Mouse (Mus musculus) splenic B cell, adult 2 months (primary cell): ENCODE results near the gene Olfr308.
"Not testable (repeated sequence)": the region's sequence is repeated elsewhere in the genome, so short reads cannot be mapped to it uniquely, and the experiment has no call there.

ENCODE experiments used
- DNase-seq: peaks from one replicate; pipeline ENCODE4 v3.0.0-alpha.2; 2011; ENCODE audit warnings: low read depth, low spot score
- H3K27me3 ChIP-seq: 2 replicates; pipeline ENCODE4 v1.6.1; 2012; ENCODE audit warnings: mild to moderate bottlenecking, low read length, moderate library complexity, mixed read lengths; ENCODE audit not compliant: control insufficient read depth, poor library complexity, insufficient read depth, severe bottlenecking
- H3K36me3 ChIP-seq: 2 replicates; pipeline ENCODE4 v1.6.1; 2012; ENCODE audit warnings: mild to moderate bottlenecking, low read length, moderate library complexity, mixed read lengths; ENCODE audit not compliant: control insufficient read depth, poor library complexity, insufficient read depth, severe bottlenecking

Gene Olfr308

GRCm38 (mm10) chr7:86325530-86325929 is at the start of gene Olfr308:
Olfr308 (minus strand) TSS chr7:86325630.
- no peak for DNase-seq
- Histone ChIP-seq H3K27me3 (no peaks in the 10 kb centered on the region), H3K36me3 (no peaks in the 10 kb centered on the region)

- no peaks in the 10 kb centered on the region for H3K27me3 ChIP-seq
- DNase-seq = no peak
- H3K36me3 ChIP-seq = no peaks in the 10 kb centered on the region
Measured at GRCm38 (mm10) chr7:86366828-86367227, 41.4 kb upstream of the Olfr308 start, which contains the start of gene Olfr305. Olfr305 (minus strand) TSS chr7:86366928.

GRCm38 (mm10) chr7:86346296-86346695 is 20.9 kb upstream of the Olfr308 start:
- H3K27me3 ChIP-seq, DNase-seq, H3K36me3 ChIP-seq: not testable (repeated sequence)

DNA sequence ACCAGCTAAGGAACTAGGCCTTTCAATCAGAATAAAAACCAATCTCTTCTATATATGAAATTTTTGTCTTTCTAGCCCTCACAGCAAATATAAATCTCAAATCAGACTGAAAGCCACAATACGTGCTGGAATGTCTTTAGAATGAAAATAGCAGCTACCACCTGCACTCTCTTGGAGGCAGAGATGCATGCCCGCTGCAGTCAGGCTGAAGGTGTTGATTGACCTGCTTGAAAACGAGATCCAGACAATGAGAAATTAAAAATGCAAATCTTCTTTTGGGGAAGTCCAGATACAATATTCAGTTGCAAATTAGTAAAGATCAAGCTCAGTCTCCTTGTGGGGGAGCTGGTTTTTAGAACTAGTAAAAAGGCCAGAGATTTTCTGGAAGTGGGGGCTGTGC is 18.8 kb upstream of the Olfr308 start:
- Histone ChIP-seq H3K27me3 (no peaks in the 10 kb centered on the region), H3K36me3 (no peaks in the 10 kb centered on the region)
- DNase-seq = no peak

DNA sequence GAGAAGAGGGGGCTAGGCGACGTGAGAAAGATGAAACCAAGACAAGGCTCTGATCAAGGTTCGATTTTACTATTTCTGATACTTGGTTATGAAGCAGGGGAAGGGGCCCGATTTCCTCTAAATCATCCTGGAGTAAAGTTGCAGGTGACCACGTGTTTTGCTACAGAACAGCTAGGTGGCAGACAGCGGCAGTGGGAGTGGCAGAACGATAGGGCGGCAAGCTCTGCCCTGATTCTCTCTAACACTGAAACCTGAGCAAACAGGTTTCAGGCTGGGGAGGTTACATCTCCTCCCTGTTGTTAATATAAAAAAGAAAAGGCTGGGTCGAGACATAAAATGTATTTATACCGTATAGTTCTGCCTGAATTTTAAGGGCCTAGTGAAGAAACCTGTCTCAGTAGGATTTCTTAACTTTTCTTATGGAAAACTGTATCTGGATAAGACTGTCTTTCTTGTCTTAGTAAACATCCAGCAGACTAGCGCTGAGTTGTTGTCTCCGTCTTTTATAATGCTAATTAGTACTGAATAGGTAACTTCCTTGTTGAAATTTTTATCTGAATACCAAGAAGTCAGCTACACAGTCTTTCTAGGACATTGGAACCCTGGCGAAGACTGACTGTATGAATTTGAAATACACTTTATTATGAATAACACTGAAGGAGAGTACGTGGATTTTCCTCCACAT is 17.6 kb upstream of the Olfr308 start:
- Histone ChIP-seq H3K36me3 (no peaks in the 10 kb centered on the region), H3K27me3 (no peaks in the 10 kb centered on the region)
- no peak for DNase-seq

DNA sequence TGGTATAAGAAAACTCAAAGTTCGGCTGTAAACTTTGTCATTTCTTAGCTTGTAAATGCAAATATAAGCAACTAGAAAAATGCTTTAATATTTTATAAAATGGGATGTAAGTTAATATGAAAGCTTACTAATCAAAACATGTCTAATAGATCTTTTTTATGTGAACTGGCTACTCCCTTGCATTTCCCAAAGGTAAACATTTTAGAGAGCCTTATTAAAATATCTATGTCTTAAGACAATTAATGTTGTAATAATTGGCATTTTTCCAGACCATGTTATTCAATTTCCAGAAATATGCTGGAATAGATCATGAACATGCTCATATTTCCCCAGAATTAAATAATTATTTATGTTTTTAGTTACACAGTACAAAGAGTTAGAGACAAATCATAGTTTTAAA is 12.1 kb upstream of the Olfr308 start, which contains the start of gene Olfr307:
Olfr307 (minus strand) TSS at position 101 of the 400 bp plus-strand sequence.
- DNase-seq = no peak
- Histone ChIP-seq H3K27me3 (no peaks in the 10 kb centered on the region), H3K36me3 (no peaks in the 10 kb centered on the region)

DNA sequence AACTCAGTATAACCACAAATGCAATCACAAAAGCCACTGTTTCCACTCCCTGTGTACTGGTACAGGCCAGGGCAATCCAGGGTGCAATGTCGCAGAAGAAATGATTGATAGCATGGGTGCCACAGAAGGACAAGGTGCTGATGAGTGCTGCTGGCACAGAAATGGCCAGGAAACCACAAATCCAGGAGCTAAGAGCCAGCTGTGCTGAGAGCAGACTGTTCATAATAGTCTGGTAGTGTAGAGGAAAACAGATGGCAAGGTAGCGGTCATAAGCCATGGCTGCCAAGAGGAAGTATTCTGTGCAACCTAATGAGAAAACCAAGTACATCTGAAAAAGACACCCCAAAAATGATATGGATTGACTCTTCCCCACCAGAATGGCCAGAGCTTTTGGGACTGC is 4.1 kb downstream of the Olfr308 start:
- no peak for DNase-seq
- Histone ChIP-seq H3K27me3 (no peaks in the 10 kb centered on the region), H3K36me3 (no peaks in the 10 kb centered on the region)

- Histone ChIP-seq H3K27me3 (no peaks in the 10 kb centered on the region), H3K36me3 (no peaks in the 10 kb centered on the region)
- DNase-seq = no peak
Measured at GRCm38 (mm10) chr7:86313608-86314007, 11.8 kb downstream of the Olfr308 start, which contains the start of gene Olfr309. Olfr309 (minus strand) TSS chr7:86313708.

DNA sequence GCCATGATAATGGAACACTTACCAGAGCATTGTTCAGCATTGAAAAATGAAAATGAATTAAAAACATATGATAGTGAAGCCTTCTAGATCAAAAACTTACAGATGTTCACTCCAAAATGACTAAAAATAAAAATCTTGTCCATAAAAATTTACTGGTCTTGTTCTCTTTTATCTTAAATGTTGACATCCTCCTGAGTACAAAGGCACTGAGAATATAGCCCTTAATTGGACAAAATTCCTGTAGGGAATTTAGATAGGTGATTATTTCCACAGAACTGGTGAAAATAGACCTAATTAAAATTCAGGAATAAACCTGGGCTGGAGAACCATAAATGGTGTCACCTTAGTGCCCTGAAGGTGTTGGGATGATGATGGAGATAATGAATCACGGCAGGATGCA is 48.4 kb downstream of the Olfr308 start, which contains the start of gene Olfr310:
Olfr310 (minus strand) TSS at position 101 of the 400 bp plus-strand sequence.
- Histone ChIP-seq H3K36me3 (no peaks in the 10 kb centered on the region), H3K27me3 (no peaks in the 10 kb centered on the region)
- no peak for DNase-seq
